Mouse (Mus musculus): Measurements from ENCODE around the gene Eif4h. TPM values are rescaled to one million over a fixed set of nuclear protein-coding genes. Genes with fewer than 3 reads are reported as not detected.

Eif4h gene
- polyA plus RNA-seq, 1 experiment from 2014 or later, result 426 TPM

DNA sequence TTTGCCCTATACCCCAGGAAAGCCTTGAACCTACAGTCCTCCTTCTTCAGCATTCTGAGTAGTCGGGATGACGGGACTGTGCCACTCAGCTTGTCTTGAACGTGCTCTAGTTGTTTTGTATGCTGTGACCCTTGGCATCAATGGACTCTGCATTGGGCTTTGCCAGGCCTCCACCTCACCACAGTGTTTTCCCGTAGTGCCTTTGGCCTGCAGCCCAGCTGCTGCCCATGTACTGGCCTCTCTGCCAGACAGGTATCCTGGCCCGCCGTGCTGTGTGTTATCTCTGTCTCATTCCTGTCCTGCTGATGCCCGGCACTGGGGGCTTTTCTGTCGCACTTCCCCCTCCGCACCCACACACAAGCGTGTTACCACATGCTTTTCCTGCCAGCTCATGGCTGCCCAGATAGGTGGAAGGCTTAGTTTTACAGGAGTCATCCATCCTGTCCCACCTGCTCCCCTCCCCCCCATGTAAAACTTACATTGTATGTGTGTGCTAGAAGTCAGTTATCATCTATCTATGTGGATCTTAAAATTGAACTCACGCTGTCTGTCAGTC lies 47.2 kb downstream of the Eif4h start:
- Histone ChIP-seq H3K36me3 (peaks cover 81% of the 10 kb centered on the region), H3K9me3 (no peaks in the 10 kb centered on the region), H3K4me2 (replicated peaks) (no peak overlapping the region), H3K27ac (no peak overlapping the region), H3K9ac (no peak overlapping the region), H3K4me1 (no peaks in the 10 kb centered on the region), H3K27me3 (replicated peaks) (no peaks in the 10 kb centered on the region), H3K4me3 (no peak overlapping the region)
- no peak for ATAC-seq (ENCODE audit: low FRiP score, low read depth)
- WGBS, result 94% methylated on average over 11 of the region's 11 CpGs

DNA sequence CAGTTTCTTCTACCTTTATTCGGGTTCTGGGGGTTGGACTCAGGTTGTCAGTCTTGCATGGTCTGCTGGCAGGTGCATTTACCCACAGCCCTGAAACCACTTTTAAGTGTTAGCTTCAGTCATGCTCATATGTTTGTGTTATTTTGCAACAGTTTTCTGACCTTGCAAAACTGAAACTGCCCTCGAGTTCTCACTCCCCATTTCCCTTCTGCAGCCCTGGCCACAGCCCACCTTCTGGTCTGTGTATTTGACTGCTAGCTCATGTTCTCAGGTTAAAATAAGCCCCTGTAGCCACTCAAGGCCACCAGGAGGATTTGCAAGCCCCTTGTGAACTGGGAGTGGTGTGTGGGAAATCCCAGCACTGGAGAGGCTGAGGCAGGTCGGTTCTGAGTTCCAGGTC lies 49.4 kb downstream of the Eif4h start:
- ATAC-seq (ENCODE audit: low FRiP score, low read depth), result no peak
- H3K36me3 ChIP-seq, result peaks cover 68% of the 10 kb centered on the region
- no peaks in the 10 kb centered on the region for H3K9me3 ChIP-seq

DNA sequence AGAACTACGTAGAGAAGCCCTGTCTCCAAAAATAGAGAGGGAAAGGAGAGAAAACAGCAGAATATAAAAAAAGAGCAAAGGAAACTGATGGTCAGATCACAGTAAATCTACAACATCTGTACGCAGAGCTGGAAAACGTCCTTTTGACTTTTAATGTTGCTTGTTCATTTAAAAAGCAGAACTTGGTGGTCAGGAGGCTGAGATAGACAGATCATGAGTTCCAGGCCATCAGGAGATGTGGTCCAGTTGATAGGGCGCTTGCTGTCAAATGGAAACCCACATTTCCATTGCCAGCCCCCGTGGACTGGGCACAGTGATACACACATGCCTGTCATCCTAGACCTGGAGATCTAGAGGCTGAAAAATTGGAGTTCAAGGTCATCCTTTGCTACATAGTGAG lies 54.5 kb downstream of the Eif4h start:
- Histone ChIP-seq H3K9me3 (no peaks in the 10 kb centered on the region), H3K27ac (no peak overlapping the region), H3K9ac (no peak overlapping the region), H3K4me2 (replicated peaks) (no peak overlapping the region), H3K4me3 (no peak overlapping the region), H3K4me1 (peaks cover 9% of the 10 kb centered on the region), H3K36me3 (peaks cover 22% of the 10 kb centered on the region; the same call in 1 of the 2 replicates), H3K27me3 (replicated peaks) (no peaks in the 10 kb centered on the region)
- no peak for ATAC-seq (ENCODE audit: low FRiP score, low read depth)
- WGBS, result 94% methylated on average over 5 of the region's 5 CpGs

More for the DNA sequence above, 49.4 kb downstream of the Eif4h start:
- Histone ChIP-seq H3K4me1 (no peaks in the 10 kb centered on the region), H3K27me3 (replicated peaks) (no peaks in the 10 kb centered on the region), H3K4me3 (no peak overlapping the region), H3K27ac (no peak overlapping the region), H3K4me2 (replicated peaks) (no peak overlapping the region), H3K9ac (no peak overlapping the region)
- 86% methylated on average over 3 of the region's 3 CpGs for WGBS

DNA sequence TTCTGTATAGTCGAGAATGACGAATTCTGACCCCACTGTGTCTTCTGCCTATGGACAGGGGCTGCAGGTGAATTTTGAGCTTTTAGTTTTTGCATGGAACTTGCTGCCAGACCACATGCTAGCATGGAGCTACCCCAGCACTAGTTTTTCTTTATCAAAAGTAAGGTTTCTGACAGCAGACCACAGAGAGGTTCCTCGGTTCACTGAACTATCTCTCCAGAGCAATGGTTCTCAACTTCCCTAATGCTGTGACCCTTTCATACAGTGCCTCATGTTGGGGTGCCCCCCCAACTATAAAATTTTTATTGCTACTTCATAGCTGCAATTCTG lies 55.4 kb downstream of the Eif4h start:
- Histone ChIP-seq H3K4me1 (peaks cover 9% of the 10 kb centered on the region), H3K36me3 (peaks cover 19% of the 10 kb centered on the region; the same call in 1 of the 2 replicates), H3K27me3 (replicated peaks) (no peaks in the 10 kb centered on the region), H3K4me2 (replicated peaks) (peak overlapping the region; percentile 82), H3K4me3 (no peak overlapping the region), H3K9me3 (no peaks in the 10 kb centered on the region), H3K27ac (no peak overlapping the region), H3K9ac (no peak overlapping the region)
- ATAC-seq (ENCODE audit: low FRiP score, low read depth), result no peak
- WGBS, result 84% methylated on average over 3 of the region's 3 CpGs

DNA sequence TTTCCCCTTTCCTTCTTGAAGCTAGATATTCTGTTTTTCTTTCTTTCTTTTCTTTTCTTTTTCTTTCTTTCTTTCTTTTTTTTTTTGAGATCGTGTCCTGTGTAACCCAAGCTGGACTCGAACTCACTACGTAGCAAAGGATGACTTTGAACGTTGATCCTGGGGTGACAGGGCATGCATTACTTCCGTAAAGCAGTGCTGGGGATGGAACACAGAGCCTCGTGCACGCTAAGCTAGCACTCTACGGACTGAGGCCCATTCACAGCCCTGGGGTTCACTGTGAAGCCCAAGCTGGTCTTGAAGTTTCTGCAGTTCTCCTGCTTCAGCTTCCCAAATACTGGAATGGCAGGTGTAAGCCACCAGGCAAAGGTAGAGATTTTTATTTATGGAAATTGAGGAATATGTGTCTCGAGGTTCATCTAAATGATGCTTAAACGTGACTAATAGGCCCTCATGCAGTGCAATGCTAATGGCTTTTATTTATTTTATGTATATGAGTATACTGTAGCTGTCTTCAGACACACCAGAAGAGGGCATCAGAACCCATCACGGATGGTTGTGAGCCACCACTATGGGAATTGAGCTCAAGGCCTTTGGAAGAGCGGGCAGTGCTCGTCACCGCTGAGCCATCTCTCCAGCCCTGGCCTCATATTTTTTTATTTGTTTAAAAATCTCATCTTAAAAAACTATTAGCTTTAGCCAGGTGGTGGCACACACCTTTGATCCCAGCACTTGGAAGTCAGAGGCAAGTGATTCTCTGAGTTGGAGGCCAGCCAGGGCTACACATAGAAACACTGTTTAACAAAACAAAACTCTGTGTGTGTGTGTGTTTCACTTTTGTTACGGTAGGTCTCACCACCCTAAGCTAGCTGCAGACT lies 56.0 kb downstream of the Eif4h start:
- Histone ChIP-seq H3K9me3 (no peaks in the 10 kb centered on the region), H3K9ac (peak overlapping the region; percentile 64), H3K27ac (no peak overlapping the region), H3K4me1 (peaks cover 9% of the 10 kb centered on the region), H3K27me3 (replicated peaks) (no peaks in the 10 kb centered on the region), H3K4me3 (peak overlapping the region; percentile 71), H3K36me3 (peaks cover 13% of the 10 kb centered on the region; the same call in 1 of the 2 replicates), H3K4me2 (replicated peaks) (peak overlapping the region; percentile 82)
- ATAC-seq (ENCODE audit: low FRiP score, low read depth), result no peak
- 33% methylated on average over 15 of the region's 15 CpGs for WGBS

DNA sequence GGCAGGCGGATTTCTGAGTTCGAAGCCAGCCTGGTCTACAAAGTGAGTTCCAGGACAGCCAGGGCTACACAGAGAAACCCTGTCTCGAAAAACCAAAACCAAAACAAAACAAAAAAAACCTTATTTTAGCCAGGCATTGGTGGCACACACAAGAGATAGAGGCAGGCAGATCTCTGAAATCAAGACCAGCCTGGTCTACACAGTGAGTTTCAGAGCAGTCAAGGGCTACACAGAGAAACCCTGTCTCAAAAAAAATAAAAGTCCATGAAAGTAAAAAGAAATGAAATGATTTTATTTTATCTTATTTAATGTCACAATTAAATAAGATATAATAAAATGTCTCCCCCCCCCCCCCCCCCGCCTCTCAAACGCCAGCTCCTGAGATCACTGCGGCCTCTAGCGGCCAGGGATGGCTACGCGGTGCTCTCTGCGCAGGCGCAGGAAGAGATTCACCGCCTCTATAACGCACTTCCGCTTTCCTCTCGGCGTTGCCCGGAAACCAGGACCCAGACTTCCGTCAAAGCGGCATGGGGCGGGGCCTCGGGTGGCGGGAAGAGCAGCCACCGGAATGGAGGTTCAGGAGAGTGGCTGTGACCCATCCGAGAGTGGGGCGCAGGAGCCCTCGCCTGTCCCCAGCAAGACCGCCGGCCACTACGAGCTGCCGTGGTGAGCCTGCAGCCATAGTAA lies 56.9 kb downstream of the Eif4h start:
- Histone ChIP-seq H3K27me3 (replicated peaks) (no peaks in the 10 kb centered on the region), H3K9ac (peak overlapping the region; percentile 64), H3K4me3 (peak overlapping the region; percentile 71), H3K27ac (no peak overlapping the region), H3K4me2 (replicated peaks) (peak overlapping the region; percentile 82), H3K4me1 (peaks cover 9% of the 10 kb centered on the region), H3K36me3 (peaks cover 12% of the 10 kb centered on the region; the same call in 1 of the 2 replicates), H3K9me3 (no peaks in the 10 kb centered on the region)
- WGBS, result 8% methylated on average over 30 of the region's 30 CpGs
- ATAC-seq (ENCODE audit: low FRiP score, low read depth), result peak; percentile 93

DNA sequence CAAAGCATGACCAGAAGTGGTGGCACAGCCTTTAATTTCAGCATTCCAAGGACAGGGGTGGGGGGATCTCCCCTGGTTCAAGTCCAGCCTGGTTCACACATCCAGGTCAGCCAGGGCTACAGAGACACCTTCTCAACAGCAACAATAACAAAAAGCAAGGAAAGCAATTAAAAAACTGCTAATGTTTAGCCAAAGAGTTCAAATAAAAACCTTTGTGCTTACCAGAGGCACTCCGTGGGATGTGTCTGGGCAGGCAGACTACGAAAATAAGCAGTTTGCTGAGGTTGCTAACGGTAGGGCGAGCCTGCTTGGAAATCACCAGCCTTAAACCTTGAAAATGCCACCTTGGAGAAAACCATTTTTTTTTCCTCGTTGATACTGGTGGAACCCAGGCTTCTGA lies 58.1 kb downstream of the Eif4h start, which contains the start of gene Rfc2:
Gene Rfc2 (plus strand): TSS at position 221 of the 400 bp plus-strand sequence.
- H3K9ac ChIP-seq, result no peak within 1 kb of the TSS
- H3K4me1 ChIP-seq, result peaks cover 9% of the 10 kb centered on the region
- H3K27ac ChIP-seq, result no peak within 1 kb of the TSS
- 86% methylated on average over 5 of the region's 5 CpGs for WGBS
- no peaks in the 10 kb centered on the region for H3K9me3 ChIP-seq
- no peak for ATAC-seq (ENCODE audit: low FRiP score, low read depth)
- H3K27me3 ChIP-seq (replicated peaks), result no peaks in the 10 kb centered on the region
- no peak within 1 kb of the TSS for H3K4me2 ChIP-seq (replicated peaks)
- H3K4me3 ChIP-seq, result no peak within 1 kb of the TSS
- peaks cover 4% of the 10 kb centered on the region; the same call in 1 of the 2 replicates for H3K36me3 ChIP-seq

DNA sequence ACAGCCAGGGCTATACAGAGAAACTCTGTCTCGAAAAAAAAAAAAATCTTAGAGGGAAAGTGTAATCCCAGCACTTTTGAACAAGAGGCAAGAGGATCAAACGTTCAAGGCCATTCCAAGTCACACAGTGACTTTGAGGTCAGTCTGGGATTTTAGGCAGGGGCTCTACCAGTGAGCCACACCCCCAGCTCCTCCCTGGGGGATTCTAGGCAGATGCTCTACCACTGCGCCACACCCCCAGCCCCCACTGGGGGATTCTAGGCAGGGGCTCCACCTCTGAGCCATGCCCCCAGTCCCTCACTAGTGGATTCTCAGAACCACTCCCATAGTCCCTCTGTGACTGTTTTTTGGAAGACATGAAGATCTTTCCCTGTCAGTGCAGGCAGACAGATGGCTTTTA lies 60.2 kb downstream of the Eif4h start:
- no peaks in the 10 kb centered on the region for H3K9me3 ChIP-seq
- H3K27ac ChIP-seq, result no peak overlapping the region
- no peak overlapping the region for H3K4me3 ChIP-seq
- no peak overlapping the region for H3K9ac ChIP-seq
- H3K4me2 ChIP-seq (replicated peaks), result no peak overlapping the region
- WGBS, result 60% methylated on average over 3 of the region's 3 CpGs
- no peak for ATAC-seq (ENCODE audit: low FRiP score, low read depth)
- H3K36me3 ChIP-seq, result no peaks in the 10 kb centered on the region
- no peaks in the 10 kb centered on the region for H3K27me3 ChIP-seq (replicated peaks)
- H3K4me1 ChIP-seq, result peaks cover 9% of the 10 kb centered on the region

DNA sequence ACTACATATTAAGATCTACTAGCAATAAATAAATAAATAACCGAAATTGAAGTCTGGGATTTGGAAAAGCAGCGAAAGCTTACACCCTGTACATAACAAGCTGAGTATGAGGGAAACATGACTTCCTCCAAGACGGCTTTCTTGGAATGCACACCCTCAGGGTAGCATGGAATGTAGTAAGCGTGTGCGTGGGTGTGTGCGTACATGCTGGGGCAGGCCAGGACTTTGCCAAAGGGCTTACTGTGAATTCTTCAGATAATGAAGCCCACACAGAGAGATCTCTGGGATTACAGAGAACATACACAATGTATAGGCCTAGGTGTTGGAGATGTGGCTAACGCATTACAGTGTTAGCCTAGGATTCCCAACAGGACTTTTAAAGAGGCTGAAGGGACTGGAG lies 61.8 kb downstream of the Eif4h start:
- WGBS, result 90% methylated on average over 7 of the region's 7 CpGs
- H3K4me3 ChIP-seq, result no peak overlapping the region
- no peaks in the 10 kb centered on the region for H3K27me3 ChIP-seq (replicated peaks)
- H3K9me3 ChIP-seq, result no peaks in the 10 kb centered on the region
- H3K4me2 ChIP-seq (replicated peaks), result no peak overlapping the region
- no peak for ATAC-seq (ENCODE audit: low FRiP score, low read depth)
- no peak overlapping the region for H3K27ac ChIP-seq
- H3K4me1 ChIP-seq, result peaks cover 4% of the 10 kb centered on the region
- no peaks in the 10 kb centered on the region for H3K36me3 ChIP-seq
- H3K9ac ChIP-seq, result no peak overlapping the region

DNA sequence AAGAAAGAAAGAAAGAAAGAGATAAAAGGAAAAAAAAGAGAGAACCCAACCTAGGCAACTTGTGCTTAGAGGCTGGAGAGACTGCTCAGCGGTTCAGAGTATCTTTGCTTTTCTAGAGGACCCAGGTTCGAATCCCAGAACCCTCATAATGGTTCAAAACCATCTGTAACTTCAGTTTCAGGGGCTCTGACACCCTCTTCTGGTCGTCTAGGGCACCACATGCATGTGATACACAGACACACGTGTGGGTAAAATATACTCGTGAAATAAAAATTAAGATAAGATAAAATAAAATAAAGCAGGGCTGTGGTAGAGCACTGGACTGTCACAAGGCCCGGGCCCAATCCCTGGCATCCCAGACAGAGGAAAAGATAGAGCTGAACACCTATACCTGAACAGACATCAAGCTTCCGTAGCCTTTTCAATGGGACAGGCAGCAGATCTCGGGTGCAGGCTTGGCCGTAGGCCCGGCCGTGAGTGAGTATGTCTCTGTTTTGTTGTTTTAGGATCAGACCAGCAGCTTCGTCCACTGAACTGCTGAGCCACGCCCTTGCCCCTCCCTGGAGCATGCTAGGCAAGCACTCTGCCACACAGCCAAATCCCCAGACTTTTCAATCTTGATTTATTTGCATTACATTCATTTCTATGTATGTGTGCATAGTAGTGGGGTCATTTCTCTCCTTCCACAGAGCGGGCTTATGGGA lies 62.6 kb downstream of the Eif4h start:
- Histone ChIP-seq H3K4me3 (no peak overlapping the region), H3K27me3 (replicated peaks) (no peaks in the 10 kb centered on the region), H3K4me2 (replicated peaks) (no peak overlapping the region), H3K4me1 (peaks cover 11% of the 10 kb centered on the region), H3K36me3 (no peaks in the 10 kb centered on the region), H3K9ac (no peak overlapping the region), H3K9me3 (no peaks in the 10 kb centered on the region), H3K27ac (no peak overlapping the region)
- whole genome bisulfite sequencing, result 82% methylated on average over 14 of the region's 14 CpGs
- no peak for ATAC-seq (ENCODE audit: low FRiP score, low read depth)

DNA sequence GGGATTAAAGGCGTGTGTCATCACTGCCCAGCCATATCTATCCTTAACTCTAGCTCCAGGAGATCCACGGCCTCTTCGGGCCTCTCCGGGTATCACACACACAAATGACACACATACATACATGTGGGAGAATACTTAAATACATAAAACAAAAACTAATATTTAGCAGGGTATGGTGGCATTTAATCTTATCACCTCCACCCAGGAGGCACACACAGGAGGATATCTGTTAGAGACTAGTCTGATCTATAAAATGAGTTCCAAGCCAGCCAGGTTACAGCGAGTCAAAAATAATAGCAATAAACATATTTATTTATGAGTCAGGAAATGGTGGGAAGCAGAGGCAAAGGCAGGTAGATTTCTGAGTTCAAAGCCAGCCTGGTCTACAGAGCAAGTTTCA lies 63.5 kb downstream of the Eif4h start:
- H3K27me3 ChIP-seq (replicated peaks), result no peaks in the 10 kb centered on the region
- no peak overlapping the region for H3K27ac ChIP-seq
- no peak overlapping the region for H3K4me2 ChIP-seq (replicated peaks)
- no peak for ATAC-seq (ENCODE audit: low FRiP score, low read depth)
- no peak overlapping the region for H3K4me3 ChIP-seq
- H3K36me3 ChIP-seq, result no peaks in the 10 kb centered on the region
- peaks cover 11% of the 10 kb centered on the region for H3K4me1 ChIP-seq
- WGBS, result 95% methylated on average over 5 of the region's 5 CpGs
- H3K9ac ChIP-seq, result no peak overlapping the region
- 0 out of 2 replicates have a peak, but pooled peaks cover 3% of the 10 kb centered on the region for H3K9me3 ChIP-seq

Data from neural tube, embryonic 12.5 days (tissue).